Mouse (Mus musculus) forebrain, postnatal 0 days (tissue): Measurements from ENCODE around the gene Shank2. TPM values are rescaled to one million over a fixed set of nuclear protein-coding genes. Genes with fewer than 3 reads are reported as not detected.

ENCODE experiments used
- ATAC-seq: fragments of 200-750 bp; cut with Nextera tagmentation; 2 replicates; pipeline ENCODE4 v1.8.0; 2017; ENCODE audit warnings: mild to moderate bottlenecking, moderate library complexity
- DNase-seq: peaks from one replicate; pipeline ENCODE4 v3.0.0-alpha.2; 2015
- H3K27ac ChIP-seq: fragments of 300-500 bp; sonication (generic); 2 replicates; pipeline ENCODE4 v1.5.1; 2014; ENCODE audit warnings: low read depth, mild to moderate bottlenecking, antibody characterized with exemption, low read length, moderate library complexity, mixed read lengths
- H3K27me3 ChIP-seq: fragments of 300-500 bp; sonication (generic); 2 replicates; pipeline ENCODE4 v1.6.1; 2014; ENCODE audit warnings: mild to moderate bottlenecking, low read length, mixed read lengths; ENCODE audit not compliant: insufficient read depth
- H3K36me3 ChIP-seq: fragments of 300-500 bp; sonication (generic); 2 replicates; pipeline ENCODE4 v1.6.1; 2014; ENCODE audit warnings: mild to moderate bottlenecking, moderate library complexity; ENCODE audit not compliant: insufficient read depth
- H3K4me1 ChIP-seq: fragments of 300-500 bp; sonication (generic); 2 replicates; pipeline ENCODE4 v1.6.1; 2014; ENCODE audit warnings: antibody characterized with exemption; ENCODE audit not compliant: insufficient read depth
- H3K4me2 ChIP-seq: fragments of 300-500 bp; sonication (generic); 2 replicates; pipeline ENCODE4 v1.6.1; 2014; ENCODE audit warnings: low read depth, mild to moderate bottlenecking, moderate library complexity
- H3K4me3 ChIP-seq: fragments of 300-500 bp; sonication (generic); 2 replicates; pipeline ENCODE4 v1.5.1; 2014; ENCODE audit warnings: low read depth, low read length, mixed read lengths
- H3K9ac ChIP-seq: fragments of 300-500 bp; sonication (generic); 2 replicates; pipeline ENCODE4 v1.6.1; 2014; ENCODE audit warnings: mild to moderate bottlenecking
- H3K9me3 ChIP-seq: fragments of 300-500 bp; sonication (generic); 2 replicates; pipeline ENCODE4 v1.6.1; 2016; ENCODE audit warnings: low read length
- CTCF ChIP-seq: sonication (generic); IDR thresholded peaks from 2 replicates; pipeline ENCODE4 v1.5.1; 2016; ENCODE audit warnings: antibody characterized with exemption, control low read depth, low read depth
- WGBS: fragments of 180-500 bp; shearing (Covaris S2); extraction: QIAGEN DNeasy Blood & Tissue Kit; methylation state at CpG from one replicate; pipeline ENCODE4 v1.1.7; 2014; 5-methylcytosine and 5-hydroxymethylcytosine counted together
- polyA plus RNA-seq: library from polyadenylated mRNA; unstranded; fragments of >200 nt; fragmentation: Nextera tagmentation; extraction: Ambion mirVana; gene quantifications from 2 replicates; pipeline ENCODE4 v1.2.1, GENCODE M21; 2015
- total RNA-seq: library from RNA; depleted of rRNA; stranded (reverse); fragments of >200 nt; gene quantifications from 2 replicates; pipeline ENCODE4 v1.2.3, GENCODE M21; 2014

Shank2 gene
- total and polyA plus RNA-seq, 2 experiments from 2014 or later = 8.8 to 29.0 TPM

- H3K36me3 ChIP-seq = no peaks in the 10 kb centered on the region
- no peaks in the 10 kb centered on the region for H3K9me3 ChIP-seq
- no peak overlapping the region for H3K4me2 ChIP-seq
- peaks cover 6% of the 10 kb centered on the region; the same call in 1 of the 2 replicates for H3K4me1 ChIP-seq
- H3K4me3 ChIP-seq = no peak overlapping the region
- H3K9ac ChIP-seq = no peak overlapping the region
- WGBS = 29% methylated on average over 5 of the region's 5 CpGs
- H3K27me3 ChIP-seq = no peaks in the 10 kb centered on the region
- ATAC-seq (peak; percentile 10; the same call in 1 of the 2 replicates), DNase-seq (no peak)
- no peak overlapping the region; the same call in 1 of the 2 replicates for H3K27ac ChIP-seq
- TF ChIP-seq CTCF = no peak
Observed at GRCm38 (mm10) chr7:144232132-144232706, 230.5 kb downstream of the Shank2 start.

DNA sequence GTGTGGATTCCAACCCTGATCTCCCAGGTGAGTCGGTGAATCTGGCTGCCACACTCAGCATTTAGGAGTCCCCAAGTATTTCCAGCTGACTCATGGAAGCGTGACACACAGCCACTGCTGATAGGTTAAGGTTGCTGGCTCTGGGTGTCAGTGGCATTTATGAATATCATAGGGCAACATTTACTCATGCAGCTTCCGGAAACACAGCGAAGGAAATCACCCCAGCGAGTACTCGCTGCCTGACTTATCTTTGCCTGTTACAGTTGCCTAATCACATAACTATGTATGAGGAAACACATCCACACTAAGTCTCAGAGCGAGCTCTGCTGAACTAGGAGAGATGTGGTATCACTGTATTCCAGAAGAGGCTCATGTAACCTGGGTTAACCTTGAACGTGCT lies 231.8 kb downstream of the Shank2 start:
- H3K27me3 ChIP-seq = no peaks in the 10 kb centered on the region
- H3K4me2 ChIP-seq = no peak overlapping the region
- DNase-seq (no peak), ATAC-seq (no peak)
- no peak overlapping the region for H3K27ac ChIP-seq
- no peaks in the 10 kb centered on the region for H3K9me3 ChIP-seq
- WGBS = 81% methylated on average over 8 of the region's 8 CpGs
- H3K4me3 ChIP-seq = no peak overlapping the region
- no peaks in the 10 kb centered on the region for H3K36me3 ChIP-seq
- H3K9ac ChIP-seq = no peak overlapping the region
- no peak for TF ChIP-seq CTCF
- H3K4me1 ChIP-seq = peaks cover 9% of the 10 kb centered on the region

DNA sequence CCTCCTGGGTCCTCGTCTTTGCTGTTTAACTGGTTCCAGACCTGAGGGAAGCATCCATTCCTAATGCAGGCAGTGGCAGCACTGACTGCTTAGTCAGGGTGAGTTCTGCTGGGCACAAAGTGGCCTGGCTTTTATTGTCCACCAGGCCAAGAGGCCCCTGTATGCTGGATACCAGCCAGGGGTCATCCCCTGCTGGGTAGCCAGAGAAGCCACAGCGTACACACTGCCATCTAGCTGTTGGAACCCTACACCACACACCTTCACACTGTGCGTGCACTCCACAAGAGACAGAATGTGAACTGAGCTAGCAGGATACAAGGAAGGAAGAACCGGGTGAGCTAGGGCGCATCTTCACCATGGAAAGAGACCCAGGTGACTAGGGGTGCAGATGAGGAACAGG lies 233.1 kb downstream of the Shank2 start:
- peak; percentile 24 for TF ChIP-seq CTCF
- H3K9ac ChIP-seq = no peak overlapping the region
- no peaks in the 10 kb centered on the region for H3K36me3 ChIP-seq
- DNase-seq (no peak), ATAC-seq (no peak)
- H3K4me1 ChIP-seq = peaks cover 19% of the 10 kb centered on the region
- no peak overlapping the region for H3K27ac ChIP-seq
- H3K27me3 ChIP-seq = no peaks in the 10 kb centered on the region
- WGBS = 55% methylated on average over 5 of the region's 5 CpGs
- no peaks in the 10 kb centered on the region for H3K9me3 ChIP-seq
- H3K4me3 ChIP-seq = no peak overlapping the region
- no peak overlapping the region for H3K4me2 ChIP-seq

GRCm38 (mm10) chr7:144235523-144235922 lies 233.8 kb downstream of the Shank2 start:
- H3K4me1 ChIP-seq = peaks cover 25% of the 10 kb centered on the region
- no peak overlapping the region for H3K9ac ChIP-seq
- H3K4me2 ChIP-seq = no peak overlapping the region
- ATAC-seq (no peak), DNase-seq (no peak)
- H3K9me3 ChIP-seq = no peaks in the 10 kb centered on the region
- WGBS = 76% methylated on average over 4 of the region's 4 CpGs
- TF ChIP-seq CTCF = no peak
- no peak overlapping the region for H3K27ac ChIP-seq
- H3K27me3 ChIP-seq = no peaks in the 10 kb centered on the region
- H3K36me3 ChIP-seq = no peaks in the 10 kb centered on the region
- no peak overlapping the region for H3K4me3 ChIP-seq

GRCm38 (mm10) chr7:144236802-144237201 lies 235.1 kb downstream of the Shank2 start:
- ATAC-seq = no peak
- whole genome bisulfite sequencing = 76% methylated on average over 13 of the region's 13 CpGs

GRCm38 (mm10) chr7:144238409-144238808 lies 236.7 kb downstream of the Shank2 start:
- H3K4me2 ChIP-seq = peak overlapping the region; percentile 65
- ATAC-seq = peak; percentile 63
- H3K9me3 ChIP-seq = no peaks in the 10 kb centered on the region
- peak overlapping the region; percentile 61 for H3K9ac ChIP-seq
- no peaks in the 10 kb centered on the region for H3K27me3 ChIP-seq
- peak overlapping the region; percentile 70 for H3K27ac ChIP-seq
- peaks cover 29% of the 10 kb centered on the region for H3K4me1 ChIP-seq
- 0 out of 2 replicates have a peak, but pooled peaks have one; percentile 8 for TF ChIP-seq CTCF
- no peaks in the 10 kb centered on the region for H3K36me3 ChIP-seq
- 14% methylated on average over 12 of the region's 12 CpGs for WGBS
- peak; percentile 92 for DNase-seq
- H3K4me3 ChIP-seq = peak overlapping the region; percentile 44

More at GRCm38 (mm10) chr7:144236802-144237201, 235.1 kb downstream of the Shank2 start:
- no peaks in the 10 kb centered on the region for H3K27me3 ChIP-seq
- no peak overlapping the region for H3K4me2 ChIP-seq
- no peak overlapping the region for H3K9ac ChIP-seq
- H3K27ac ChIP-seq = no peak overlapping the region
- peaks cover 33% of the 10 kb centered on the region for H3K4me1 ChIP-seq
- no peaks in the 10 kb centered on the region for H3K9me3 ChIP-seq
- no peak for TF ChIP-seq CTCF
- H3K4me3 ChIP-seq = no peak overlapping the region
- no peaks in the 10 kb centered on the region for H3K36me3 ChIP-seq
- DNase-seq = no peak

- 28% methylated on average over 12 of the region's 12 CpGs for WGBS
- Histone ChIP-seq H3K9me3 (no peaks in the 10 kb centered on the region), H3K4me2 (peak overlapping the region; percentile 65), H3K4me1 (peaks cover 29% of the 10 kb centered on the region), H3K27ac (peak overlapping the region; percentile 70), H3K9ac (peak overlapping the region; percentile 61), H3K4me3 (peak overlapping the region; percentile 44), H3K27me3 (no peaks in the 10 kb centered on the region), H3K36me3 (no peaks in the 10 kb centered on the region)
- no peak for TF ChIP-seq CTCF
- ATAC-seq (peak; percentile 60), DNase-seq (peak; percentile 63)
Observed at GRCm38 (mm10) chr7:144238992-144239391, 237.3 kb downstream of the Shank2 start.
